Mouse (Mus musculus) ovary, adult 10 weeks (tissue): ENCODE data around the gene Spock1. TPM values are rescaled to one million over a fixed set of nuclear protein-coding genes. Genes with fewer than 3 reads are reported as not detected.

Source experiments
- polyA plus RNA-seq: library from polyadenylated mRNA; stranded (reverse); fragments of 350-450 nt; fragmentation: Illumina TruSeq; extraction: RNeasy Lipid Tissue Mini Kit (QIAGEN cat#74804); gene quantifications from one replicate; pipeline ENCODE4 v1.2.3, GENCODE M21; 2014

The Spock1 gene
- 0.91 TPM for polyA plus RNA-seq

DNA sequence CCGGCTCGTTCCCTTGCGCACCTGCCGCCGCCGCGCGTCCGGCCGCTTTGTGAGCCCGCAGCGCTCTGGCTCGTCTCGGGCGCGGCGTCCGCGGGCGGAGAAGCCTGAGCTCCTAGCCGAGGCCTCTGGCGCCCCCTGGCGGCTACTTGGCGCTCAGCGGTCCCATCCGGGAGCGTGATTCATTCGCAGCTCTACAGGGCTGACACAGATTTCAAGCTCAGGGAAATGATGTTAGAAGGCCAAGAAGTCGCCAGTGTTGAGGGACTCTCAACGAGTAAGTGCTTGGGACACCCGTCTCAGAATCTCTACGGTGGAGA is at the start of gene Spock1:
Spock1 (minus strand) TSS at position 67 of the 317 bp plus-strand sequence.

Other genes with a start within 250 kb of the Spock1 start
- 4.8 TPM for gene Klhl3, start 205.3 kb upstream of the Spock1 start, polyA plus RNA-seq
- 317 TPM for gene Hnrnpa0, start 220.2 kb upstream of the Spock1 start, polyA plus RNA-seq
- gene Idnk, start 249.3 kb upstream of the Spock1 start, polyA plus RNA-seq = 3.8 TPM